Mouse (Mus musculus) duodenum, adult 2 months (tissue): ENCODE results near the gene Zfp791. TPM values are rescaled to one million over a fixed set of nuclear protein-coding genes. Genes with fewer than 3 reads are reported as not detected.

Experiments
- polyA plus RNA-seq: library from polyadenylated mRNA; depleted of rRNA; stranded (reverse); fragments of >200 nt; gene quantifications from 2 replicates; pipeline ENCODE4 v1.2.3, GENCODE M21; 2012; ENCODE audit warnings: low replicate concordance; rRNA removed

The Zfp791 gene
- polyA plus RNA-seq, result 0.13 and 0.21 TPM in 2 replicates

DNA sequence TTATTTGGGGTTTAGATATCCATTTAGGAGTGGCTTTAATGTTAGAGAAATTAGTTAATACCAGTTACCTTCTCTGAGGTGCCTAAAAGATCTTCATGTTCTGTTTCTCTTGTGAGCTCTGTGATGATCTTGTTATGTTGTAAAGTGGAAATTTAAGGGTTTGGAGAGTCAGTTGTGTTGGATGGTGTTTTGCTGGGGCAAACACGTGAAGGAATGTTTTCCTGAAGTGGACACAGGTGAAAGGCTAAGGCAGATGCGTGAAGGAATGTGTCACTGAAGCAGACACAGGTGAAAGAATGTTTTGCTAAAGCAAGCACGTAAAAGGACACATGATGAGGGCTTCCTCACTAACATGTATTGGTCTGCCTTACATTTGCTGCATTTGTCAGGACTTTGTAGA, at the start of gene Zfp791:
Gene Zfp791, minus strand, starts transcription at position 101 of the 400 bp plus-strand sequence.

DNA sequence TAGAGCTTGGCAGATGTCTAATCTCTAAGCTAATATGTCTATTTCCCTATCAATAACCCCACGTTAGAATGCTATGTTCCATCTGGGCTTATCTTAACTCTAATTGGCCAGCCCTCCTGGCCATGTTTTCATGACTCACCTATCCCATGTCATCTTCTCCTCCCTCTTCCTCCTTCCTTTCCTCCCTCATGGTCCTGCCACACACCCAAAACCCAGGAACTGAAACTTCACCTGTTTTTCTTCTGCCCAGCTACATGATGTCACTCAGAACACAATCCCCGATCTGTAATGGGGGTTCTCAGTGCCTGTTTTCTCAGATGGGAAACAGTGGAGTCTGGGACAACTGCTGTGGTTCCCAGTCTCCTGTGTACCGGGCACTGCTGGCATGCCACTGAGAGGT, 28.7 kb upstream of the Zfp791 start, which contains the start of gene Cks1brt:
Gene Cks1brt, plus strand, starts transcription at position 301 of the 400 bp plus-strand sequence.

DNA sequence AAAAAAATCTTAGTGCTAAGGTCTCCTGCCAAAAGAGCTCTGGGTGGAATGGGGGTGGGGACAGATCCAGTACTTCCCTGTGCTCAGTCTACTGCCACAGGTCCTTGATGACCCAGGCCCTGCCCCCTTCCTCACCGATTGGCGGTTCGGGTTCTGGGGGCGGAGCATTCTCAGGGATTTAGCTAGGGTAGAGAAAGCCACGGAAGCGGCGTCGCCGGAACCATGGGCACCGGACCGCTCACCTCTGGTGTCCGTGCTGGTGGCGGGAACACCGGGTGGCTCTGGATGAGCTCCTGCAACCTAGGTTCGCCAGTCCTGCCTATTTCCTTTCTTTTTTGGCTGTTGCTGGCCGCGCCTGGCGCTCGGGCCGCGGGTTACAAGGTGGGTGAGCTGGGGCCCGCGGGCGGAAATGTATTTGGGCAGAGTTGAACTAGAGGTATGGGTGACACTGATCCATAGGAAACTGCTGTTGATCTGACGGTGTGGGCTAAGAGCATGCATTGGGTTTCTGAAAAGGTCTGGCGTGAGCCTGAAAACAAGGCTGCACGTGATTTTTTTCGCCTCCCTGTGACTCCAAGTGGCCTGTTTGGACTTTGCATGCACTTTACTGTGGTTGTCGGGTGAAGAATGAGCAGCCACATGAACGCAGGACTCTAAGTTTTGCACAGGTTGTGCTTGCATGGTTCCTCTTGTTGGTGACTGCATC, 39.6 kb downstream of the Zfp791 start, which contains the start of gene Man2b1:
Gene Man2b1, plus strand, starts transcription at position 163 of the 706 bp plus-strand sequence.

DNA sequence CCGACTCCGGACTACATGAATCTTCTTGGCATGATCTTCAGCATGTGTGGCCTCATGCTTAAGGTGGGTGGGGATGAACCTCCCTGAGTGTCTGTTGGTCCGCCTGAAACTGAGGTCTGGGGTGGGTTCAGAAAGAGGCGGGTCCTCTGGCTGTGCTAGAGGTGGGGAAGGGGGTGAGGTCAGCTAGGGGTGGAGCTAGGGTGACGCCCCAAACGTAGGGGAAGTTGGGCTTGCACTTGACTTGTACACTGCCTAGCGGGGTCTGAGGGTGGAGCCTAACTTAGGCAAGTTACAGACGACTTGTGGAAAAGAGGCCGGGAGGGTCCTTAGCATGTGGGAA, 41.7 kb downstream of the Zfp791 start, which contains the start of gene Wdr83:
Gene Wdr83, minus strand, starts transcription at position 91 of the 340 bp plus-strand sequence.

DNA sequence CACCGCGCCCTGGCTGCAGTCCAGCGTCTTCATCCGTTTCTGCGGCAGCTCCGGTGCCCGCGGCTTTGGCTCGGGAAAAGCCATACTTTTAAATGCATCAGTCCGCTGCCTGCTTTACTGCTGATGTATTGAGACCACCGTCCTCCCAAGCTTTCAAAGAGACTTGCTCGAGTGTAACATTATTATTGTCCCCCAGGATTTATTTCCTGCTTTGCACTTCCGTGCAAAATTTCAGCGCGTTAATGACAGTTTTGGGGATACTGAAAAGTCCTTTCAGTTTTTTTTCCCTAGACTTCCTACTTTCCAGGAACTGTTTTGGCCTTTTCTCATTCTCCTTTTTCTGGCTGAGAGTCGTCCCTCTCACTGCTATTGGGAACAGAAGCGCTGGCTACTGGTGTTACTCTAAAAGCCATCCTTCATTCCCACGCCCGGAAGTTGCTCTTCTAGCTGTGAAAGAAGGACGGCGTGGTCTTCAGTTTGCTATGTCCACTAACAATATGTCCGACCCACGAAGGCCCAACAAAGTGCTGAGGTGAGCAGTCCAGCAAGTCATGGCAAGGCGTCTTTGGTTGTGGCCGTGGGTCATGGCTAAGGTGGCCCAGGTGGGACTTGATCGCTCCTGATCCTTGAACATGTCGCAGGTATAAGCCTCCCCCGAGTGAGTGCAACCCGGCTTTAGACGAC, 42.2 kb downstream of the Zfp791 start, which contains the start of gene Wdr83os:
Gene Wdr83os, plus strand, starts transcription at position 209 of the 684 bp plus-strand sequence.

DNA sequence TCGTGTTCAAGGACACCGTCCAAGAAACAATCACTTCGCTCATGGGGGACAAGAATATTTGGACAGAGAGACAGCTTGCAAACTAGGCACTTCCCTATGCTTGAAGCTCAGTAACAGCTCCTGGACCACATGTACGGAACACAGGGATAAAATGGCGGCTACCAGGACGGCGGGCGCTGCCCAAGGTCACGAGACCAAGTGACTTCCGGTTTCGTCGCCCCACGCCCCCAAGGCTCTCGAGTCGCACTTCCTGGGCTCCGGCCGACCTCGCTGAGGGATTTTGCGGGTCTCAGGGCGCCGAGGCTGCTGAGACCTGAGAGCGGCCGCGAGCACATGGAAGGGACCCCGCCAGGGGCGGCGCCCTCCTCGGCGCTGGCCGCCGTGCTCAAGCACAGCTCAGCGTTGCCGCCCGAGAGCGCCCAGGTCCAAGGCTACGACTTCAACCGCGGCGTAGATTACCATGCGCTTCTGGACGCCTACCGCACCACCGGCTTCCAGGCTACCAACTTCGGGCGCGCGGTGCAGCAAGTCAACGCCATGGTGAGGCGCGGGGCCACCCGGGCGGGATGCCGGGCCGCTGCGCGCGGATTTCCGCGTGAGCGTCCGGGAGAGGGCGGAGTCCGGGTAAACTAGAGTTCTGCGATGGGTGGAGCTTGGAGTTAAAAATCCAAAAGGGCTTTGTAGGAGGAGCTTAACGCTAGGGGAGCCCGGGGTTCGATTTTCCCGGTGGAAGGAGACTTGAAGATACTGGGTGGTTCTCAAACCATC, 51.2 kb downstream of the Zfp791 start, which contains the start of gene Dhps:
Gene Dhps, plus strand, starts transcription at position 244 of the 768 bp plus-strand sequence.

DNA sequence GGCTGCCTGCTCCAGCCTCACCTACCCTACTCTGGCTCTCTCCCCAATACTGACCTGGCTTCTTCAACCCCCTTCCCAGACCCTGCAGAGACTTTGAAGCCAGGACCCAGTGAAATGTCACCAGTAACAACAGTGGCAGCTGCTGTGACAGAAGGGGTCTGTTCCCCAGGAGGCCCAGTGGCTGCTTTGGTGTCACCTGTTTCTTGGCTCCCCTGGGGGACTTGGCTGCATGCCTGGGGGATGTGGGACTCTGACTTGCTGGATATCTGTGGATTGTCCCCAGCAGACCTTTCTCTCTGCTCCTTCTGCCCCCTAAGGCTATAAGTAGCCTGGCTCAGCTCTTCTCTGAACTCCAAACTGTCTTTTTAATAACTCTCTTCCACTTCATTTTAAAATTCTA, 54.9 kb downstream of the Zfp791 start, which contains the start of gene Gm5741:
Gene Gm5741, minus strand, starts transcription at position 1 of the 400 bp plus-strand sequence.

DNA sequence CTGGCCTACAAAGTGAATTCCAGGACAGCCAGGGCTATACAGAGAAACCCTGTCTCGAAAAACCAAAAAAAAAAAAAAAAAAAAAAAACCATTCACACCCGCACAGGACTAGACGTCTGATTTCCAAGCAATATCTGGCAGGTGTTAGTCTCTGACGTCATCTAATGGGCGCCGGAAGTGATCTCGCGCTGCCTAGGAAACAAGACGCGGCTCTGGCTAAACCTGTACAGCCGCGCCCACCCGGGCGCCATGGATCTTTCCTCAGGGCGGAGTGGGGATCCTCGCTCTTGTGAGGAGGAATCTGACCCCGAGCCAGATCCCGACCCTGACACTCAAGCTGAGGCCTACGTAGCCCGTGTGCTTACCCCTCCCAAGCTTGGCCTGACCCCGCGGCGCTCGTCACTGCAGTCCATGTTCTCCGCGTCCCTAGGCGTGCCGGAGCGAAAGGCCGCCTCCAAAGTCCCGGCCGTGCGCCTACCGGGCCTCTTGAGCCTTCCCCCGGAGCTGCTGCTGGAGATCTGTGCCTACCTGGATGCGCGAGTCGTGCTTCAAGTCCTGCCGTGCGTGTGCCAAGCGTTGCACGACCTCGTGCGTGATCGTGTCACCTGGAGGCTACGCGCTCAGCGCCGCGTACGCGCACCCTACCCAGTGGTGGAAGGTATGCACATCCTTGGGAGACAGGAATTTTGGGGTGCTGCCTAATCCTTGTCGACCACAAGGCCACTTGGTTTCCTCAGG, 62.8 kb downstream of the Zfp791 start, which contains the start of gene Fbxw9:
Gene Fbxw9, plus strand, starts transcription at position 177 of the 738 bp plus-strand sequence.

Other genes starting within 250 kb of the Zfp791 start
- 105 and 276 TPM in 2 replicates for gene Gcdh, start 229.2 kb downstream of the Zfp791 start, polyA plus RNA-seq
- 0.46 and 0.56 TPM in 2 replicates for gene Klf1, start 221.2 kb downstream of the Zfp791 start, polyA plus RNA-seq
- 4.7 and 4.8 TPM in 2 replicates for gene Dnase2a, start 214.5 kb downstream of the Zfp791 start, polyA plus RNA-seq
- 0.50 and 0.84 TPM in 2 replicates for gene Mast1, start 185.7 kb downstream of the Zfp791 start, polyA plus RNA-seq
- gene Rtbdn, start 176.1 kb downstream of the Zfp791 start, polyA plus RNA-seq, result 0.12 and 0.13 TPM in 2 replicates
- 0.79 TPM in 1 of 2 replicates, not detected in the other for gene Gm49661, start 153.7 kb downstream of the Zfp791 start, polyA plus RNA-seq
- gene Prdx2, start 153.5 kb downstream of the Zfp791 start, polyA plus RNA-seq, result 72.5 and 105 TPM in 2 replicates
- gene Rnaseh2a, start 153.3 kb downstream of the Zfp791 start, polyA plus RNA-seq, result 22.7 and 28.7 TPM in 2 replicates
- 133 and 294 TPM in 2 replicates for gene Junb, start 144.4 kb downstream of the Zfp791 start, polyA plus RNA-seq
- 46.1 and 61.0 TPM in 2 replicates for gene Hook2, start 132.5 kb downstream of the Zfp791 start, polyA plus RNA-seq
- gene Best2, start 108.6 kb downstream of the Zfp791 start, polyA plus RNA-seq, result not detected in 2 replicates
- gene Asna1, start 97.8 kb downstream of the Zfp791 start, polyA plus RNA-seq, result 72.4 and 89.7 TPM in 2 replicates
- gene Trir, start 96.3 kb downstream of the Zfp791 start, polyA plus RNA-seq, result 54.2 and 119 TPM in 2 replicates
- 17.4 and 29.4 TPM in 2 replicates for gene Tnpo2, start 86.2 kb downstream of the Zfp791 start, polyA plus RNA-seq
- 69.0 and 116 TPM in 2 replicates for gene Fbxw9, start 63.0 kb downstream of the Zfp791 start, polyA plus RNA-seq
- gene Gm5741, start 55.1 kb downstream of the Zfp791 start, polyA plus RNA-seq, result 1.2 TPM in 1 of 2 replicates, not detected in the other
- 46.2 and 54.2 TPM in 2 replicates for gene Dhps, start 51.3 kb downstream of the Zfp791 start, polyA plus RNA-seq
- gene Wdr83os, start 42.4 kb downstream of the Zfp791 start, polyA plus RNA-seq, result 74.0 and 95.6 TPM in 2 replicates
- gene Wdr83, start 41.8 kb downstream of the Zfp791 start, polyA plus RNA-seq, result 18.6 and 23.1 TPM in 2 replicates
- gene Man2b1, start 39.8 kb downstream of the Zfp791 start, polyA plus RNA-seq, result 31.4 and 36.6 TPM in 2 replicates
- gene Cks1brt, start 28.8 kb upstream of the Zfp791 start, polyA plus RNA-seq, result not detected in 2 replicates
- gene Olfr371, start 102.9 kb upstream of the Zfp791 start, polyA plus RNA-seq, result not detected in 2 replicates
- gene Orc6, start 176.5 kb upstream of the Zfp791 start, polyA plus RNA-seq, result 2.4 and 3.1 TPM in 2 replicates
- gene Vps35, start 176.7 kb upstream of the Zfp791 start, polyA plus RNA-seq, result 2.2 and 2.4 TPM in 2 replicates